Mouse (Mus musculus) mouse embryonic stem cell (cell line): ENCODE data around the gene Gm21738.
"Not testable (repeated sequence)": the region's sequence is repeated elsewhere in the genome, so short reads cannot be mapped to it uniquely, and the experiment has no call there.

Source experiments
- in situ Hi-C, 2 experiments: fragments of 300-500 bp; cut with MboI; formaldehyde crosslinking; loops; 1 replicate in 1 of 2; 3 replicates in 1 of 2; pipeline ENCODE4 v1.14.3; 2019 to 2020; ENCODE audit warnings: low sequenced_read_pairs in 2 of 2, low pct_unique_long_range_greater_than_20kb in 1 of 2, mixed read lengths in 1 of 2; ENCODE audit not compliant: unreplicated experiment in 1 of 2

The Gm21738 gene

DNA sequence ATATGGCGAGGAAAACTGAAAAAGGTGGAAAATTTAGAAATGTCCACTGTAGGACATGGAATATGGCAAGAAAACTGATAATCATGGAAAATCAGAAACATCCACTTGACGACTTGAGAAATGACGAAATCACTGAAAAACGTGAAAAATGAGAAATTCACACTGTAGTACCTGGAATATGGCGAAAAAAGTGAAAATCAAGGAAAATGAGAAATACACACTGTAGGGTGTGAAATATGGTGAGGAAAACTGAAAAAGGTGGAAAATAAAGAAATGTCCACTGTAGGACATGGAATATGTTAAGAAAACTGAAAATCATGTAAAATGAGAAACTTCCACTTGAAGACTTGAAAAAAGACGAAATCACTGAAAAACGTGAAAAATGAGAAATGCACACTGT lies at the start of gene Gm21738:
Gm21738 (minus strand) TSS at position 101 of the 400 bp plus-strand sequence.
- in situ Hi-C loops, result not testable (repeated sequence)

DNA sequence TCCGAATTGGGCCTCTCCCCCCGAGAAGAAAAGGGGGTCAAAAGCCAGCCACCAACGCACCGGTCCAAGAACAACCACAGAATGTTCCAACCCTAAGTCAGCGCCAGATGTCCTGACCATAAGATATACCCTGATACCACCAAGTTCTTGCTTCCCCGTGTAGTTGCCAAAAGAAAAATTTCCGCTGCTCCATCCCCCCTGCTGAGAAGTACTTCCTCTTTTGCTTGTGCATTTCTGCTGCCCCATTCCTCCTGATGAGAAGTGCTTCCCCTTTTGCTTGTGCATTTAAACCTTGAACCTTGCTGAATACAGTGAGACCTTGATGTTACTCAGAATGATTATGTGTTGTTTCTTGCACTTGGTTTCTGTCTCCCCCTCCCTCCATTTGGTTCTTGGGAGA lies 35.0 kb downstream of the Gm21738 start:
- in situ Hi-C loops, result not testable (repeated sequence)
